Mouse (Mus musculus): ENCODE measurements around the gene Atp6ap2. TPM values are rescaled to one million over a fixed set of nuclear protein-coding genes. Genes with fewer than 3 reads are reported as not detected.
"Not testable (repeated sequence)": the region's sequence is repeated elsewhere in the genome, so short reads cannot be mapped to it uniquely, and the experiment has no call there.

The Atp6ap2 gene
- polyA plus RNA-seq (2012; rRNA removed) = 26.5 and 32.1 TPM in 2 replicates

GRCm38 (mm10) chrX:12587192-12587957 is at the start of gene Atp6ap2:
Atp6ap2 (plus strand) TSS chrX:12587801.
- peak; percentile 51 for DNase-seq (ENCODE audit: low read depth)

- no peak for DNase-seq (ENCODE audit: low read depth)
Measured at GRCm38 (mm10) chrX:12544417-12544816, 43.2 kb upstream of the Atp6ap2 start.

- DNase-seq (ENCODE audit: low read depth) = no peak
Measured at GRCm38 (mm10) chrX:12557086-12557485, 30.5 kb upstream of the Atp6ap2 start.

- no peak for DNase-seq (ENCODE audit: low read depth)
Measured at GRCm38 (mm10) chrX:12571407-12571806, 16.2 kb upstream of the Atp6ap2 start.

GRCm38 (mm10) chrX:12577936-12578335 is 9.7 kb upstream of the Atp6ap2 start:
- no peak for DNase-seq (ENCODE audit: low read depth)

- no peak for DNase-seq (ENCODE audit: low read depth)
Measured at GRCm38 (mm10) chrX:12578339-12578868, 9.2 kb upstream of the Atp6ap2 start.

- no peak for DNase-seq (ENCODE audit: low read depth)
Measured at GRCm38 (mm10) chrX:12583261-12583660, 4.3 kb upstream of the Atp6ap2 start.

GRCm38 (mm10) chrX:12587958-12588355 is 356 bp downstream of the Atp6ap2 start:
- no peak for DNase-seq (ENCODE audit: low read depth)

GRCm38 (mm10) chrX:12591401-12591943 is 3.9 kb downstream of the Atp6ap2 start:
- no peak for DNase-seq (ENCODE audit: low read depth)

GRCm38 (mm10) chrX:12592011-12592410 is 4.4 kb downstream of the Atp6ap2 start:
- no peak for DNase-seq (ENCODE audit: low read depth)

- no peak for DNase-seq (ENCODE audit: low read depth)
Measured at GRCm38 (mm10) chrX:12593824-12594223, 6.2 kb downstream of the Atp6ap2 start.

- DNase-seq (ENCODE audit: low read depth) = not testable (repeated sequence)
Measured at GRCm38 (mm10) chrX:12610541-12610940, 22.9 kb downstream of the Atp6ap2 start.

GRCm38 (mm10) chrX:12611211-12611610 is 23.6 kb downstream of the Atp6ap2 start:
- DNase-seq (ENCODE audit: low read depth) = no peak

GRCm38 (mm10) chrX:12612360-12612759 is 24.8 kb downstream of the Atp6ap2 start:
- DNase-seq (ENCODE audit: low read depth) = not testable (repeated sequence)

- DNase-seq (ENCODE audit: low read depth) = no peak
Measured at GRCm38 (mm10) chrX:12625131-12625530, 37.5 kb downstream of the Atp6ap2 start.

- no peak for DNase-seq (ENCODE audit: low read depth)
Measured at GRCm38 (mm10) chrX:12644976-12645375, 57.4 kb downstream of the Atp6ap2 start.

- no peak for DNase-seq (ENCODE audit: low read depth)
Measured at GRCm38 (mm10) chrX:12645531-12646304, 58.1 kb downstream of the Atp6ap2 start.

GRCm38 (mm10) chrX:12651906-12652305 is 64.3 kb downstream of the Atp6ap2 start:
- no peak for DNase-seq (ENCODE audit: low read depth)

- DNase-seq (ENCODE audit: low read depth) = no peak
Measured at GRCm38 (mm10) chrX:12653879-12654278, 66.3 kb downstream of the Atp6ap2 start.
